In the genomic region with DNA sequence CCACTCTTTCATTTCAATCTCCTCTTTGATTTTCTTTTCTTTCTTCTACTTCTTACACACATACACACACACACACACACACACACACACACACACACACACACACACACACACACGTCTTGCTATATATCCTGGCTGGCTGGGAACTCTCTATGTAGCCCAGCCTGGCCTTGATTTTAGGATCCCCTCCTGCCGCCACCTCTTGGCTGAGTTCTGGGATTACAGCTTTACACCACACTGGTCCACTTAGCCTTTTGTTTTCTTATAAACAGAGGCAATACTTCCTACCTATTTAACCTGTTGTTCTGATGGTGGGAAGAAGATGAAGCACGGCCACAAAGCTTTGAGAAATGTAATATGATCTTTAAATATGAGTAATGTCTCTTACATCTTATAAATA, we compare ENCODE assay signal across 14 mouse cellular contexts. TPM values are rescaled to one million over a fixed set of nuclear protein-coding genes. Genes with fewer than 3 reads are reported as not detected.
DNase-seq lines count a peak whose midpoint lies in the region; ATAC-seq lines count a peak whose summit lies in the region.
"Had no signal": no experiment of that assay in that cellular context is flagged by ENCODE, and none has a peak within 500 bp of the region (broad histone marks: within the 10 kb centered on the region; RNA-seq: fewer than 3 reads in every experiment).

No protein-coding gene starts in this region.

- H3K4me3 ChIP-seq in hindbrain, embryonic 11.5 days (ENCODE audit: low read depth, low read length): no peak overlapping the region
- H3K4me3 ChIP-seq in hindbrain, embryonic 13.5 days: no peak overlapping the region
- H3K4me3 ChIP-seq in midbrain, embryonic 11.5 days (ENCODE audit: low read depth, low read length): no peak overlapping the region
- H3K4me3 ChIP-seq in midbrain, embryonic 16.5 days (ENCODE audit: low read depth, low read length): no peak overlapping the region
- H3K4me3 ChIP-seq: lung, embryonic 15.5 days had no signal

- H3K36me3 ChIP-seq in hindbrain, embryonic 11.5 days (ENCODE audit: control insufficient read depth, insufficient read depth, low read length): no peaks in the 10 kb centered on the region
- H3K36me3 ChIP-seq in hindbrain, embryonic 13.5 days: no peaks in the 10 kb centered on the region
- no peaks in the 10 kb centered on the region for H3K36me3 ChIP-seq in midbrain, embryonic 11.5 days (ENCODE audit: control insufficient read depth, insufficient read depth, low read length)
- no peaks in the 10 kb centered on the region for H3K36me3 ChIP-seq in midbrain, embryonic 16.5 days (ENCODE audit: control insufficient read depth, insufficient read depth, low read length)
- H3K36me3 ChIP-seq: lung, embryonic 15.5 days had no signal

- 39% methylated on average over 3 of the region's 3 CpGs for WGBS in hindbrain, embryonic 11.5 days
- 28% methylated on average over 3 of the region's 3 CpGs for WGBS in hindbrain, embryonic 13.5 days
- 30% methylated on average over 3 of the region's 3 CpGs for WGBS in midbrain, embryonic 11.5 days
- 26% methylated on average over 3 of the region's 3 CpGs for WGBS in midbrain, embryonic 16.5 days

- H3K27me3 ChIP-seq in hindbrain, embryonic 11.5 days (ENCODE audit: control insufficient read depth, insufficient read depth, low read length): no peaks in the 10 kb centered on the region
- H3K27me3 ChIP-seq in hindbrain, embryonic 13.5 days: no peaks in the 10 kb centered on the region
- no peaks in the 10 kb centered on the region for H3K27me3 ChIP-seq in midbrain, embryonic 11.5 days (ENCODE audit: control insufficient read depth, insufficient read depth, low read length)
- no peaks in the 10 kb centered on the region for H3K27me3 ChIP-seq in midbrain, embryonic 16.5 days (ENCODE audit: control insufficient read depth, insufficient read depth, low read depth, low read length)
- H3K27me3 ChIP-seq: lung, embryonic 15.5 days had no signal

- no peaks in the 10 kb centered on the region for H3K9me3 ChIP-seq in hindbrain, embryonic 11.5 days (ENCODE audit: control insufficient read depth, low read length)
- no peaks in the 10 kb centered on the region for H3K9me3 ChIP-seq in hindbrain, embryonic 13.5 days
- no peaks in the 10 kb centered on the region for H3K9me3 ChIP-seq in midbrain, embryonic 11.5 days (ENCODE audit: control insufficient read depth, low read length)
- H3K9me3 ChIP-seq in midbrain, embryonic 16.5 days (replicated peaks; ENCODE audit: control insufficient read depth, low read length, poor library complexity, severe bottlenecking): no peaks in the 10 kb centered on the region
- H3K9me3 ChIP-seq: lung, embryonic 15.5 days had no signal

- no peak for ATAC-seq in hindbrain, embryonic 11.5 days (ENCODE audit: low FRiP score)
- no peak for ATAC-seq in hindbrain, embryonic 13.5 days (ENCODE audit: low FRiP score)
- peak; percentile 59; the same call in 1 of the 2 replicates for ATAC-seq in midbrain, embryonic 11.5 days (ENCODE audit: low FRiP score)
- ATAC-seq in midbrain, embryonic 16.5 days: no peak
- ATAC-seq: intestine, embryonic 16.5 days had no signal

- H3K27ac ChIP-seq in hindbrain, embryonic 11.5 days (ENCODE audit: low read depth, low read length): no peak overlapping the region
- no peak overlapping the region for H3K27ac ChIP-seq in hindbrain, embryonic 13.5 days
- H3K27ac ChIP-seq in midbrain, embryonic 11.5 days (ENCODE audit: low read depth, low read length): no peak overlapping the region
- H3K27ac ChIP-seq in midbrain, embryonic 16.5 days (ENCODE audit: low read length): no peak overlapping the region
- H3K27ac ChIP-seq: lung, embryonic 15.5 days had no signal

- DNase-seq in hindbrain, embryonic 11.5 days (ENCODE audit: low spot score): peak; percentile 48
- no peak for DNase-seq in midbrain, embryonic 11.5 days (ENCODE audit: low spot score, missing footprints)
- peak; percentile 61 for DNase-seq in embryo, embryonic 10 days (ENCODE audit: low spot score)
- DNase-seq in retina, postnatal 1 day: peak; percentile 55
- DNase-seq in adrenal gland, adult 8-10 months: no peak
- DNase-seq in adrenal gland, postnatal 4 days (ENCODE audit: low spot score in 2 of 2): no peak
- DNase-seq: cerebellum, adult 9-10 months; right cerebral cortex, postnatal 14 days had no signal

- no peak overlapping the region for H3K4me2 ChIP-seq in hindbrain, embryonic 11.5 days (replicated peaks; ENCODE audit: low read depth, low read length)
- no peak overlapping the region for H3K4me2 ChIP-seq in hindbrain, embryonic 13.5 days
- H3K4me2 ChIP-seq in midbrain, embryonic 11.5 days: no peak overlapping the region
- no peak overlapping the region for H3K4me2 ChIP-seq in midbrain, embryonic 16.5 days (ENCODE audit: low read length)
- H3K4me2 ChIP-seq: heart, embryonic 11.5 days; lung, embryonic 15.5 days had no signal

- H3K4me1 ChIP-seq in hindbrain, embryonic 11.5 days (replicated peaks; ENCODE audit: control insufficient read depth, insufficient read depth, low read length): no peaks in the 10 kb centered on the region; the same call in 1 of the 2 replicates
- H3K4me1 ChIP-seq in hindbrain, embryonic 13.5 days (replicated peaks): 0 out of 2 replicates have a peak, but pooled peaks cover 4% of the 10 kb centered on the region
- no peaks in the 10 kb centered on the region for H3K4me1 ChIP-seq in midbrain, embryonic 11.5 days (ENCODE audit: control insufficient read depth, insufficient read depth, low read length)
- no peaks in the 10 kb centered on the region for H3K4me1 ChIP-seq in midbrain, embryonic 16.5 days (ENCODE audit: control insufficient read depth, insufficient read depth, low read length)
- H3K4me1 ChIP-seq: lung, embryonic 15.5 days had no signal

- H3K9ac ChIP-seq in hindbrain, embryonic 11.5 days (ENCODE audit: low read depth, low read length): no peak overlapping the region
- H3K9ac ChIP-seq in hindbrain, embryonic 13.5 days: no peak overlapping the region
- no peak overlapping the region for H3K9ac ChIP-seq in midbrain, embryonic 11.5 days (ENCODE audit: low read length)
- no peak overlapping the region for H3K9ac ChIP-seq in midbrain, embryonic 16.5 days (ENCODE audit: low read depth, low read length)
- H3K9ac ChIP-seq: lung, embryonic 15.5 days had no signal

RNA-seq across cellular contexts. Expression of gene Lrtm1, which starts 37.5 kb away (rescaled TPM):
- polyA plus RNA-seq in hindbrain, embryonic 11.5 days (2014; fragmentation: Nextera tagmentation; extraction: Ambion mirVana): 0.36 and 0.62 TPM in 2 replicates
- polyA plus RNA-seq in hindbrain, embryonic 13.5 days (2015; fragmentation: Nextera tagmentation; extraction: Ambion mirVana): 0.31 and 0.44 TPM in 2 replicates
- 5.8 and 6.2 TPM in 2 replicates for polyA plus RNA-seq in midbrain, embryonic 11.5 days (2014; fragmentation: Nextera tagmentation; extraction: Ambion mirVana)
- 0.20 and 0.25 TPM in 2 replicates for polyA plus RNA-seq in midbrain, embryonic 16.5 days (2015; fragmentation: Nextera tagmentation; extraction: Ambion mirVana)
- total RNA-seq in adrenal gland, adult 8-10 months (2022): under 1 TPM in 3 of 4 experiments, not detected in 1; 0.03 to 0.17 (median 0.06) TPM
- total RNA-seq in adrenal gland, postnatal 4 days (2021): under 1 TPM; 0.39 to 0.56 TPM
- total RNA-seq: ES-E14 had no signal
- polyA plus RNA-seq: intestine, embryonic 16.5 days; lung, embryonic 15.5 days had no signal

Comparison
In these comparisons a context has a peak if more than half of its experiments do, and no peak if none do; other contexts are left out.
1. DNase-seq: peak in hindbrain, embryonic 11.5 days (single experiment), embryo, embryonic 10 days (single experiment) and retina, postnatal 1 day (single experiment); none in midbrain, embryonic 11.5 days (single experiment), adrenal gland, adult 8-10 months (single experiment) and adrenal gland, postnatal 4 days (0 of 2).